Mouse (Mus musculus) CH12.LX (cell line): ENCODE measurements around the gene Cdc45. TPM values are rescaled to one million over a fixed set of nuclear protein-coding genes. Genes with fewer than 3 reads are reported as not detected.

ENCODE experiments used
- DNase-seq: peaks from one replicate; pipeline ENCODE4 v3.0.0-alpha.2; 2013; ENCODE audit errors: extremely low read depth
- H3K27ac ChIP-seq: 2 replicates; pipeline ENCODE4 v1.5.1; 2012; ENCODE audit warnings: low read depth, mild to moderate bottlenecking, control low read depth, moderate library complexity; ENCODE audit not compliant: insufficient read depth
- H3K27me3 ChIP-seq: replicated peaks from 2 replicates; pipeline ENCODE3; 2012; ENCODE audit warnings: inconsistent platforms
- H3K36me3 ChIP-seq, 2 experiments: replicated peaks in 1 of 2; 2 replicates each; pipeline versions ENCODE3 to v1.6.1; 2012; ENCODE audit warnings: inconsistent platforms in 1 of 2, low read length in 1 of 2, mild to moderate bottlenecking in 1 of 2, mixed read lengths in 1 of 2, moderate library complexity in 1 of 2; ENCODE audit not compliant: control insufficient read depth in 1 of 2, insufficient read depth in 1 of 2
- H3K4me1 ChIP-seq, 2 experiments: 2 replicates each; pipeline ENCODE4 v1.6.1; 2012; ENCODE audit warnings: inconsistent platforms in 1 of 2, moderate library complexity in 1 of 2; ENCODE audit not compliant: insufficient read depth in 2 of 2, control insufficient read depth in 1 of 2
- H3K4me2 ChIP-seq: 2 replicates; pipeline ENCODE4 v1.6.1; 2012; ENCODE audit warnings: low read depth, mild to moderate bottlenecking, control low read depth; ENCODE audit not compliant: poor library complexity, insufficient read depth, severe bottlenecking
- H3K4me3 ChIP-seq, 3 experiments: fragments of 150-350 bp in 1 of 3; sonication (generic) in 1 of 3; replicated peaks in 1 of 3; 2 replicates each; pipeline versions ENCODE3 to v1.5.1; 2011 to 2012; ENCODE audit warnings: low read depth in 2 of 3, low read length in 2 of 3, mild to moderate bottlenecking in 2 of 3, moderate library complexity in 2 of 3, control low read depth in 1 of 3, improper control_type of control experiment in 1 of 3, inconsistent platforms in 1 of 3, mixed read lengths in 1 of 3; ENCODE audit not compliant: poor library complexity in 1 of 3
- H3K79me2 ChIP-seq: replicated peaks from 2 replicates; pipeline ENCODE4 v1.6.1; 2012; ENCODE audit warnings: mild to moderate bottlenecking, moderate library complexity; ENCODE audit not compliant: control insufficient read depth, poor library complexity, insufficient read depth, severe bottlenecking; ENCODE audit errors: extremely low read depth
- H3K9ac ChIP-seq: 2 replicates; pipeline ENCODE4 v1.6.1; 2012; ENCODE audit warnings: low read depth, mild to moderate bottlenecking, control low read depth, moderate library complexity; ENCODE audit not compliant: insufficient read depth
- H3K9me3 ChIP-seq: replicated peaks from 2 replicates; pipeline ENCODE3; 2012; ENCODE audit warnings: low read length, inconsistent platforms, mixed read lengths
- CHD1 ChIP-seq: IDR thresholded peaks from 2 replicates; pipeline ENCODE4 v1.6.1; 2012; ENCODE audit warnings: low read depth, low read length, improper control_type of control experiment, inconsistent platforms
- CHD2 ChIP-seq: IDR thresholded peaks from 2 replicates; pipeline ENCODE4 v1.6.1; 2011; ENCODE audit warnings: low read length, improper control_type of control experiment
- CTCF ChIP-seq, 2 experiments: IDR thresholded peaks in 1 of 2; conservative IDR thresholded peaks in 1 of 2; 2 replicates each; pipeline ENCODE4 v1.5.1; 2011 to 2012; ENCODE audit warnings: low read depth in 2 of 2, low read length in 2 of 2, improper control_type of control experiment in 1 of 2, inconsistent platforms in 1 of 2, mild to moderate bottlenecking in 1 of 2, moderate library complexity in 1 of 2
- E2F4 ChIP-seq: IDR thresholded peaks from 2 replicates; pipeline ENCODE4 v1.6.1; 2011; ENCODE audit warnings: low read depth, low read length, improper control_type of control experiment; ENCODE audit not compliant: insufficient replicate concordance
- EP300 ChIP-seq: IDR thresholded peaks from 2 replicates; pipeline ENCODE4 v1.6.1; 2011; ENCODE audit warnings: low read length, improper control_type of control experiment
- GABPA ChIP-seq: IDR thresholded peaks from 2 replicates; pipeline ENCODE4 v1.6.1; 2012; ENCODE audit warnings: low read depth, low read length, improper control_type of control experiment, inconsistent platforms; ENCODE audit not compliant: insufficient replicate concordance
- HCFC1 ChIP-seq: IDR thresholded peaks from 2 replicates; pipeline ENCODE4 v1.6.1; 2012; ENCODE audit warnings: low read depth, mild to moderate bottlenecking, inconsistent platforms, low read length, improper control_type of control experiment
- IRF4 ChIP-seq: IDR thresholded peaks from 2 replicates; pipeline ENCODE4 v1.6.1; 2014; ENCODE audit warnings: low read depth, mild to moderate bottlenecking, inconsistent platforms, low read length, improper control_type of control experiment
- JUN ChIP-seq: IDR thresholded peaks from 2 replicates; pipeline ENCODE4 v1.6.1; 2011; ENCODE audit warnings: low read depth, mild to moderate bottlenecking, low read length, improper control_type of control experiment, moderate library complexity; ENCODE audit not compliant: insufficient read depth
- JUND ChIP-seq: conservative IDR thresholded peaks from 2 replicates; pipeline ENCODE4 v1.6.1; 2011; ENCODE audit warnings: low read depth, low read length, improper control_type of control experiment
- KAT2A ChIP-seq: IDR thresholded peaks from 2 replicates; pipeline ENCODE4 v1.6.1; 2012; ENCODE audit warnings: low read length, improper control_type of control experiment, inconsistent platforms; ENCODE audit not compliant: insufficient replicate concordance
- MAFK ChIP-seq: IDR thresholded peaks from 2 replicates; pipeline ENCODE4 v1.6.1; 2011; ENCODE audit warnings: low read length, improper control_type of control experiment; ENCODE audit not compliant: insufficient replicate concordance
- MAX ChIP-seq: IDR thresholded peaks from 2 replicates; pipeline ENCODE4 v1.6.1; 2011; ENCODE audit warnings: low read length, improper control_type of control experiment
- MAZ ChIP-seq: IDR thresholded peaks from 2 replicates; pipeline ENCODE4 v1.6.1; 2012; ENCODE audit warnings: low read depth, mild to moderate bottlenecking, inconsistent platforms, low read length, improper control_type of control experiment, moderate library complexity
- MEF2A ChIP-seq: IDR thresholded peaks from 2 replicates; pipeline ENCODE4 v1.6.1; 2014; ENCODE audit warnings: low read depth, mild to moderate bottlenecking, inconsistent platforms, low read length, improper control_type of control experiment, borderline replicate concordance
- MYC ChIP-seq: IDR thresholded peaks from 2 replicates; pipeline ENCODE4 v1.6.1; 2011; ENCODE audit warnings: low read depth, mild to moderate bottlenecking, improper control_type of control experiment, low read length
- NELFE ChIP-seq: IDR thresholded peaks from 2 replicates; pipeline ENCODE4 v1.6.1; 2011; ENCODE audit warnings: low read depth, low read length, improper control_type of control experiment
- PAX5 ChIP-seq: IDR thresholded peaks from 2 replicates; pipeline ENCODE4 v1.6.1; 2012; ENCODE audit warnings: low read length, inconsistent platforms, mixed read lengths
- POLR2A ChIP-seq: IDR thresholded peaks from 2 replicates; pipeline ENCODE4 v1.6.1; 2011; ENCODE audit warnings: low read depth, mild to moderate bottlenecking, improper control_type of control experiment, low read length
- POLR2AphosphoS2 ChIP-seq: IDR thresholded peaks from 2 replicates; pipeline ENCODE4 v1.6.1; 2011; ENCODE audit warnings: low read depth, low read length, improper control_type of control experiment
- RAD21 ChIP-seq: IDR thresholded peaks from 2 replicates; pipeline ENCODE4 v1.6.1; 2011; ENCODE audit warnings: low read depth, mild to moderate bottlenecking, low read length, improper control_type of control experiment, moderate library complexity
- SIN3A ChIP-seq: IDR thresholded peaks from 2 replicates; pipeline ENCODE4 v1.6.1; 2012; ENCODE audit warnings: low read length, improper control_type of control experiment, inconsistent platforms
- SMC3 ChIP-seq: IDR thresholded peaks from 2 replicates; pipeline ENCODE4 v1.6.1; 2011; ENCODE audit warnings: low read depth, low read length, improper control_type of control experiment
- TBP ChIP-seq: conservative IDR thresholded peaks from 2 replicates; pipeline ENCODE4 v1.6.1; 2011; ENCODE audit warnings: low read depth, low read length, improper control_type of control experiment
- TCF12 ChIP-seq: IDR thresholded peaks from 2 replicates; pipeline ENCODE4 v1.6.1; 2014; ENCODE audit warnings: low read depth, mild to moderate bottlenecking, inconsistent platforms, low read length, improper control_type of control experiment
- UBTF ChIP-seq: IDR thresholded peaks from 2 replicates; pipeline ENCODE4 v1.6.1; 2012; ENCODE audit warnings: low read depth, mild to moderate bottlenecking, inconsistent platforms, low read length, improper control_type of control experiment, moderate library complexity
- USF2 ChIP-seq: conservative IDR thresholded peaks from 2 replicates; pipeline ENCODE4 v1.6.1; 2011; ENCODE audit warnings: low read depth, low read length, improper control_type of control experiment
- ZNF384 ChIP-seq: IDR thresholded peaks from 2 replicates; pipeline ENCODE4 v1.6.1; 2012; ENCODE audit warnings: low read depth, low read length, improper control_type of control experiment, inconsistent platforms
- dilution Hi-C: fragments of 300-500 bp; cut with MboI; formaldehyde crosslinking; loops from 2 replicates; pipeline ENCODE4 v1.14.3; 2020; ENCODE audit warnings: low sequenced_read_pairs; ENCODE audit not compliant: extremely low pct_unique_long_range_greater_than_20kb, extremely low pct_ligation_motif_present
- in situ Hi-C: fragments of 300-500 bp; cut with MboI; formaldehyde crosslinking; loops from 3 replicates; pipeline ENCODE4 v1.14.3; 2019; ENCODE audit warnings: low sequenced_read_pairs, low pct_ligation_motif_present, low pct_unique_long_range_greater_than_20kb, mixed read lengths
- polyA plus RNA-seq: library from polyadenylated mRNA; unstranded; fragments of >175 nt; gene quantifications from 2 replicates; pipeline ENCODE4 v1.2.1, GENCODE M21; 2012; ENCODE audit warnings: low read depth; ENCODE audit not compliant: insufficient read length
- total RNA-seq, 2 experiments: library from RNA; depleted of rRNA; stranded (reverse); fragments of 300-350 nt in 1 of 2; fragments of >200 nt in 1 of 2; gene quantifications; 2 replicates each; pipeline ENCODE4 v1.2.3; 2012 to 2014

Cdc45 gene
- total and polyA plus RNA-seq, 3 experiments = 117 to 144 (median 136) TPM

DNA sequence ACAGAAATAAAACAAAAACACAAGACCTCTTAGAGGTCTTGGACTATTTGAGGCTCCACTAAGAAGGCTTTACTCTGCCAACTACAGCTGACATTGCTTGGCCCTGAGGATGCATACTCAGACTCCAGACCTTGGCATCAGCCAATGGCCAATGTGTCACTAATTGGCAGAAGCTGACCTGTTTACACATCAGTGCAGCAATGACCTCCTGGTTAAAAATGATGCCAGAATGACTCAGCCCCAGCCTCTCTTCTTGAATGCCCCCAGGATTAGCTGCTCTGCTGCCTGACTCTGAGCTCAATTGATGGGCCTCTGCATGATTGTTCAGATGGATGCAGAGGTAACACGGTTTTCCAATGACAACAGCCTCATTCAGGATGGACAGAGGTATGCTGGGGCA is 48.4 kb upstream of the Cdc45 start:
- DNase-seq = no peak
- TF ChIP-seq GABPA (no peak), MAFK (no peak), ZNF384 (no peak), POLR2A (no peak), USF2 (no peak), TCF12 (no peak), SMC3 (no peak), HCFC1 (no peak), TBP (no peak), IRF4 (no peak), CHD1 (no peak), SIN3A (no peak), NELFE (no peak), PAX5 (no peak), MEF2A (no peak), MYC (no peak), MAZ (no peak), KAT2A (no peak), UBTF (no peak), MAX (no peak)
- in situ Hi-C loops = no loop called here

DNA sequence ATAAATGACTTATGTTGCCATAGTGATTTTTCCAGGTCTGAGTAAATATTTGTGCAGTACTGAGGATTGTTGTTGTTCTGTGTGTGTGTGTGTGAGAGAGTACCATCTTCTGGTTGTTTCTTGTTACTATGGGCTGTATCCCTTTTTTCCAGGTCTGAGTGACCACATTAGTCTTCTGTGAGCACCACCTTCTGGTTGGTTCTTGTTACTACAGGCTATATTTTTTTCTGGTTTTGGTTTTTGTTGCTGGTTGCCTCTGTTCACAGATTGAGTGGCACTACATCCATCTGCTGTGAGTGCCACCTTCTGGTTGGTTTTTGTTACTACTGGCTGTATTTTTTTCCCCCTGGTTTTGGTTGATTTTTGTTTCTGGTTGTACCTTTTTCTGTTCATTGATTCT is 46.8 kb upstream of the Cdc45 start:
- Histone ChIP-seq H3K79me2 (no peaks in the 10 kb centered on the region), H3K36me3 (no peaks in the 10 kb centered on the region), H3K9me3 (peaks cover 7% of the 10 kb centered on the region), H3K27ac (no peak overlapping the region), H3K4me1 (no peaks in the 10 kb centered on the region), H3K27me3 (no peaks in the 10 kb centered on the region), H3K4me3 (no peak overlapping the region), H3K4me2 (no peak overlapping the region), H3K9ac (no peak overlapping the region)
- peak; percentile 83 for DNase-seq
- in situ Hi-C loops (no loop called here), dilution Hi-C loops (no loop called here)
- peak; percentile 87 for TF ChIP-seq ZNF384
- 0 out of 2 replicates have a peak, but pooled peaks have one; percentile 34 for TF ChIP-seq TCF12
- TF ChIP-seq IRF4 = peak; percentile 32; the same call in 1 of the 2 replicates
- TF ChIP-seq POLR2AphosphoS2 = no peak
- 0 out of 2 replicates have a peak, but pooled peaks have one; percentile 36 for TF ChIP-seq MYC
- peak; percentile 72 for TF ChIP-seq SMC3
- TF ChIP-seq MAFK = 0 out of 2 replicates have a peak, but pooled peaks have one; percentile 20
- no peak for TF ChIP-seq EP300
- TF ChIP-seq RAD21 = peak; percentile 67
- 0 out of 2 replicates have a peak, but pooled peaks have one; percentile 18 for TF ChIP-seq MAZ
- no peak for TF ChIP-seq MEF2A
- peak; percentile 37; the same call in 1 of the 2 replicates for TF ChIP-seq HCFC1
- TF ChIP-seq CTCF (conservative IDR thresholded peaks at IDR 0.05 in 1 of 2, IDR thresholded peaks at IDR 0.05 in 1 of 2; ENCODE audit: low read depth in 2 of 2, low read length in 2 of 2) = peak; percentile 42 to 92; a peak in 3 of 4 replicates
- no peak for TF ChIP-seq CHD2
- TF ChIP-seq POLR2A = no peak
- TF ChIP-seq E2F4 = 0 out of 2 replicates have a peak, but pooled peaks have one; percentile 42
- peak; percentile 73 for TF ChIP-seq JUND
- TF ChIP-seq JUN = 0 out of 2 replicates have a peak, but pooled peaks have one; percentile 2

More for the DNA sequence above, 48.4 kb upstream of the Cdc45 start:
- H3K4me1 ChIP-seq = no peaks in the 10 kb centered on the region
- H3K9ac ChIP-seq = no peak overlapping the region
- H3K27me3 ChIP-seq = no peaks in the 10 kb centered on the region
- H3K36me3 ChIP-seq = no peaks in the 10 kb centered on the region
- H3K4me2 ChIP-seq = no peak overlapping the region
- H3K27ac ChIP-seq = no peak overlapping the region
- H3K4me3 ChIP-seq = no peak overlapping the region
- H3K9me3 ChIP-seq = peaks cover 7% of the 10 kb centered on the region
- no peaks in the 10 kb centered on the region for H3K79me2 ChIP-seq
- dilution Hi-C loops = no loop called here
